Mouse (Mus musculus): Measurements from ENCODE around the gene Taf4.

GRCm38 (mm10) chr2:180022751-180023150 is 46.3 kb upstream of the Taf4 start:
- TF ChIP-seq CTCF (IDR thresholded peaks at IDR 0.05; ENCODE audit: control insufficient read depth, insufficient read depth, insufficient read length) (no peak), CEBPB (IDR thresholded peaks at IDR 0.05; ENCODE audit: low read depth) (no peak)
